Mouse (Mus musculus) lung, postnatal 0 days (tissue): ENCODE measurements around the gene P4ha2.

Source experiments
- CTCF ChIP-seq: IDR thresholded peaks from 2 replicates; pipeline ENCODE4 v1.5.1; 2016; ENCODE audit warnings: antibody characterized with exemption, mild to moderate bottlenecking
- EP300 ChIP-seq: IDR thresholded peaks from 2 replicates; pipeline ENCODE4 v1.6.1; 2016; ENCODE audit warnings: antibody characterized with exemption, mild to moderate bottlenecking, control low read depth

GRCm38 (mm10) chr11:54050205-54050604 lies 49.7 kb upstream of the P4ha2 start:
- TF ChIP-seq CTCF (no peak), EP300 (no peak)
